Mouse (Mus musculus): ENCODE data around the gene Rab28.

GRCm38 (mm10) chr5:41754226-41754775 lies 46.3 kb upstream of the Rab28 start:
- no peak for TF ChIP-seq CTCF (IDR thresholded peaks at IDR 0.05; ENCODE audit: low read depth, low read length)
- no peak for TF ChIP-seq TAL1 (conservative IDR thresholded peaks at IDR 0.05; ENCODE audit: low read depth, low read length)
- no peak for TF ChIP-seq GATA1 (IDR thresholded peaks at IDR 0.05; ENCODE audit: borderline replicate concordance, low read length)
